Mouse (Mus musculus): ENCODE measurements around the gene Ddb2.

The Ddb2 gene

DNA sequence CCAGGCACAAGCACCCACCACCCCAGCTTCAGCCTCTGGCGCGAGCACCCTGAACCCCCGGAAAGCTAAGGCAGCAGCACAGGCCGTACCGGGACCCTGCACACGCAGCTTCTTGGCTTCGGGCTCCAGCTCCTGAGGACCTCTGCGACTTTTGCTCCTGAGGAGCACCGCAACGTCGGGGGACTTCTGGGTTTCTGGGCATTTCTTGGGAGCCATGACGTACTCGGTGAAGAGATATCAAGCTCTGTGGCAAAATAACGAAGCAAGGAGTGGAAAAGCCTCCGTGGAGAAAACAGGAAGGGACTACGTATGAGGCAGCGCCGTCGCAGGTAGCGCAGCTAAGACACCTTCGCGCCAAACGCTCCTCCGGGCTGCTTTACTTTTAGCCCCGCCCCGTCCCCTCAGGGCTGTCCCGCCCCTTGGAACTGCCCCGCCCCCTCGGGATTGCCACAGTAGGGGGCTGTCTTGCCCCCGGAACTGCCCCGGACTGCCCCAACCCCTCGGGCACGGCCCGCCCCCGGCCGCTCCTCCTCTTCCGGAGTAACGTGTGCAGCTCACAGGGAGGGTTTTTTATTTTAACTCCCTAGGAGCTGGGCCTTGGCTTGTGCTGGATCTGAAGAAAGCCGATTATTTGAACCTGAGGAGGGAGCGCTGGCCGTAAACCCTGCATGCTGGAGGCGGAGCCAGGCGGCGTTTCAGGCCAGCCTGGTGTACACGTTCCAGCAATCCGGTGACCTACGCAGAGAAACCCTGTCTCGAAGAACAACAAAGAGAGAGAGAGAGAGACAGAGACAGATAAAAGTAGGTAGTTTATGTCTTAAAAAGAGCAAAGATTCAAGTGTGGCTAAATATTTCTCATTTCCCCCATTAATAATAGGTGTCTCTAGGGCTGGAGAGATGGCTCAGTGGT is at the start of gene Ddb2:
Ddb2 (minus strand) TSS at position 382 of the 910 bp plus-strand sequence.
- DNase-seq, result peak; percentile 93

DNA sequence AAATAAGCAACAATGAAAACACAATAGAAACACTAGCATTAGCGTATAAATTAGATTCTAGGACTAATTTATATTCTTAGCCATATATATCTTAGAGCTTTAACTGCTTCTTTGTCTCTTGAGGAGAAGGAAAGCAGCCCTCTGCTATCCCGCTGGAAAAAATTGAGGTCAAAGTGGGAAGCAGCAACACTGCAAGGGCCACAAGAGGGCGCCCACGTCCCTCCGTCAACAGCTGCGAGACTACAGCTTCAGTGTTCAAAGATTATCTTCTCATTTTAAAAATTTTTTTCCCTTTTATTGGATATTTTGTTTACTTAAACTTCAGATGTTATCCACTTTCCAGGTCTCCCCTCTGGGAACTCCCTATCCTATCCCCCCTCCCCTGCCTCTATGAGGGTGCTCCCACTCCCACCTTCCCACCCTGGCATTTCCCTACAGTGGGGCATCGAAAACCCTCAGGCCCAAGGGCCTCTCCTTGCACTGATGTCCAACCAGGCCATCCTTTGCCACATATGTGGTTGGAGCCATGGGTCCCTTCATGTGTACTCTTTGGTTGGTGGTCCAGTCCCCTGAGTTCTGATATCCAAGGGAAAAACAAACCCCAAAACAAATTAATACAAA is 49.2 kb upstream of the Ddb2 start:
- peak; percentile 46 for DNase-seq

GRCm38 (mm10) chr2:91284375-91285199 is 47.8 kb upstream of the Ddb2 start:
- DNase-seq, result no peak

DNA sequence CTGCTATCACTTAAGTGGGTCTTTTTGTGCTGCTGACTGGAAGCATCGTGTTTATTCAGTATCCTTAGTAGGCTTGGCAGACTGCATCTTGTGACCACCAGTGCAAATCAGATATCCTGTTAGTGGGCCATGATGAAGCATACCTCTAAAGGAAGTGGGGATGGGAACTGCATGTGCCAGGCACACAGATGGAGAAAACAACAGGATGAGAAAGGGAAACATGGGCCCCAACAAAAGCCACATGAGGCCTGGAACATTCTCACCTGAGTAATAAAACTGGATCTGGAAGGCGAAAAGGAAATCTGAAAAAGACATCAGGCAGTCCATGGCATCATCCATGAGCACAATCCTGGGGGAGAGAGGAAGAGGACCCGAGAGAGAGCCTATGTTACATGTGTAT is 47.2 kb upstream of the Ddb2 start:
- DNase-seq, result no peak

DNA sequence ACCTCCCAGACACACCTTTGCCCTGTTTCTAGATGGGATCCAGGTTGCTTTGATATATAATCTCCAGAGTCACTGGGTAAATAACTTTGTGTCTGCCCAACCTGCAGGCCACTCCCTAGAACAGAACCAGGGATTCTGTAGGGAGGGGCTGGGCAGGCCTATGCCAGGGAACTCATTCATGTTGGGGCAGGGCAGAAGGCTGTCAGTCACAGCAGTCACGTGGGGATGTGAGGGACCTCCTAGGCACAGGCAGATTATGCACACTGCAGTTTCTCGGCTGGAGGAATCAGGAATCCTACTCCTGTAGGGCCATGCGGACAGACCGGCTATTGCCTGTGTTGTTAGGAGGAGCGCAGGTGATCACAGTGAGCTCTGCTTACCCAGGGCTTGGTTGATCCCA is 44.6 kb upstream of the Ddb2 start:
- DNase-seq, result no peak

DNA sequence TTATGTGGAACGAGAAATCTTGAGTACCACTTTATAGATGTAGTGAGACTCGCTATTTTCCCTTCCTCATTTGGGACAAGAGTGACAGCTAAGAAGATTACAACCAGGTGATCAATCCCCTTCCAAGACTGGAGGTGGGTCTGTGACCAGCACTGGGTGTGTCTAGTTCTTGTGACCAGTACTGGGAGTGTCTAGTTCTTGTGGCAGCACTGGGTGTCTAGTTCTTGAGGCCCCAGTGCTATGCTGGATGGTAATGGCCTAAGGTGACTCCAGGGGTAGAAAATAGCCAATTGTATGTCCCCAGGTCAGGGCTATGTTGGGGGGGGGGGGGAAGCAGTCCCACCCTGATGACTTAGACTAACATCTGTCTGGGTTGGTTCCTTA is 42.6 kb upstream of the Ddb2 start:
- no peak for DNase-seq

DNA sequence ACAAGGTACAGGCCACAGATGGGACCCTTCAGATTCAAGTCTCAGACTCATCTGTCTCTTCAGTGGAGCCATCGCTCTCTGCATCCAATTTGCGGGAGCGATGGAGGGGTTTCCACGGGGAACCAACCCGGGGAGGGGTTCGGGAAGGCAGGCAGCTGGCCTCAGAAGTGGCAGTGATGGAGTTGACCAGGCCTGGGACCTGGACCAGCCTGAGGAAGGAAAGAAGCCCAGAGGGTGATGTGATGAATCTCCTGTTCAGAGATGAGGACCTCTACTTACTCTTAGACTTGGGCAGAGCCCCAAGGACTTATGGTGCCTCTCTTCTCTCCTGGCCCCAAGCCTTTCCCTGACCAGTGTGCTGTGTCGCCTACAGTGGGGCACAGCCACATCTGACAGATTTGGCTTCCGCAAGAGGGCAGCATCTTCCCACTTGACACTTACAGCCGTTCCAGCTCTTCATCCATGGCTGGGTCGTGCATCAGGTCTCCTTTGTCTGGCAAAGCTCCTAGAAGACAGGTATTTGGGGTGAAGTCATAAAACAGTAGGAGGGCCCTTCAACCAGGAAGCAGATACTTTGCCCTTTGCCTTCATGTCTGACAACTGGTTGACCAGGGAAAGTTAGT is 42.1 kb upstream of the Ddb2 start:
- no peak for DNase-seq

GRCm38 (mm10) chr2:91269687-91270133 is 32.9 kb upstream of the Ddb2 start:
- no peak for DNase-seq

DNA sequence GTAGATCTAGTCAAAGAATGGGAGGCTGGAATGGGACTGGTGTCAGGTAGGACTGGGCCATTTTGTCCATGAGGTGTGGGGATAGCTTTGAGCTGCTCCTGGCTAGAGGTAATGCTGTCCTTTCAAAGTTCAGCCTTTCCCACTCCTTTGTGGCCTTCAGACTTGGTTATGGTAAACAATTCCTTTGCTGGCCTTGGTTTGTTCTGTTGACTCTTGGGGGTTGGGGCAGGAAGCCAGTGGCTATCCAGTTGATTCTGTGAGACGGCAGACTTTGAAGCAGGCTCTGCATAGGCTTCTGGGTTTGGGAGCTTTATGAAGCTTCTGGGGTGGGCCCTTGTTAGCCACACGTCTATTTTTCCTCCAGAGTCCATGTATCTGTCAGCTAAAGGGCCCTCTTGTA is 31.9 kb upstream of the Ddb2 start:
- no peak for DNase-seq

DNA sequence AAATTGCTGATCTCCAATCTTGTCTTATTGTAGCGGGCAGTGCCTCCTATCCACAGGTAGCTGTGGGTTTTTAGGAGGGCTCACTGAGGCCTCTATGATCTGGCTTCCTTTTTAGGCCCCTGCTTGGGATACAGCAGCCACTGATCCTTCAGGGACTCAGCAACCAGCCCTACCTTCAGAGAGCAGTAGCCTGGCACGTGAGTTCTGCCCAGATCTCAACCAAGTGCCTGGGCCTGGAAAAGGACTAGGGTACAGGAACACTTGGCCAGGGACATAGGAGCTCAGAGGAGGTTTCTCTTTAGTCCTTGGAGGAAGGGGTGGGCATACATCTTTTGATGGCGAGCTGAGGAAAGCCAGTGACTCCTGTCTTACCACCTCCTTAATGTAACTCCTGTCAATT is 31.3 kb upstream of the Ddb2 start:
- no peak for DNase-seq

DNA sequence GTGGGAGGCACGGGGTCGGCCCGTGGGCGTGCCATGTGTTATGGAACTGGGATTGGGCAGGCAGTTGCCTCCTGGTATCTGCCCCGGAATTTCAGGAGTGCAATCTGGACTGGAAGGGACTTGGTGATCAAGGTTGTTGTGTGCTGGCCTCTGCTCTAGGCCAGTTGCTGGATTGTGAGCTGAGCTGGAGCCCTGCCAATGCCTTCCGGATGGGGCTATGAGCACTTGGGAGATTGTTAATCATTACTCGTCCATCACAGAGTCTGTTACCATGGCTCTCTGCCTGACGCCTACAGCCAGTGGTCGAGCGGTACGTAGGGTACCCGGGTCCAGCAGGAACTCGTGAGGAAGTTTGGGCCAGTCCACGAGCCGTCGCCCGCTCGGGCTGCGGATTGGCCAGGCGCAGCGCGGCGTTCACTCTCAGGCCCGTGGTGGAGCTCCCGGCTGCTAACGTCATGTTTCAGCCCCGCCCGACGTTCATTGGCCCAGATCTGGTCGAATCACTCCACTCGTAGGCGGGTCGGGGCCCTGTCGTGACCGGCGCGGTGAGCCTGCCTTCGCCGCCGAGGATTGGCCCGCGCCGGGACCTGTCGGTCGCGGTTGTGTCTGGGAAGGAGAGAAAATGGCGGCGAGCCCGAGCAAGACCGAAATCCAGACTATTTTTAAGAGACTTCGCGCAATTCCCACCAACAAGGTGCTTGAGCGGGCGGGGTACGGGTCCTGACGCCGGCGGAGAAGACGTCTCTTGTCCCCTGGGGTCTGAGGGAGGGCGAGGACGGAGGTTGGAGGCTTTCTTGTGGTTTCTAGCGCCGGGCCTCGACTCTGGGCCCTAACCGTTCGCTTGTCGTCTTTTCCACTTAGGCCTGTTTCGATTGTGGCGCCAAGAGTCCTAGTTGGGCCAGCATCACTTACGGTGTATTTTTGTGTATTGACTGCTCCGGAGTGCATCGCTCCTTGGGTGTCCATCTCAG is 28.2 kb upstream of the Ddb2 start, which contains the start of gene Arfgap2:
Arfgap2 (plus strand) TSS at position 264 of the 971 bp plus-strand sequence.
- peak; percentile 99 for DNase-seq

GRCm38 (mm10) chr2:91263692-91264660 is 27.2 kb upstream of the Ddb2 start:
- DNase-seq, result no peak

DNA sequence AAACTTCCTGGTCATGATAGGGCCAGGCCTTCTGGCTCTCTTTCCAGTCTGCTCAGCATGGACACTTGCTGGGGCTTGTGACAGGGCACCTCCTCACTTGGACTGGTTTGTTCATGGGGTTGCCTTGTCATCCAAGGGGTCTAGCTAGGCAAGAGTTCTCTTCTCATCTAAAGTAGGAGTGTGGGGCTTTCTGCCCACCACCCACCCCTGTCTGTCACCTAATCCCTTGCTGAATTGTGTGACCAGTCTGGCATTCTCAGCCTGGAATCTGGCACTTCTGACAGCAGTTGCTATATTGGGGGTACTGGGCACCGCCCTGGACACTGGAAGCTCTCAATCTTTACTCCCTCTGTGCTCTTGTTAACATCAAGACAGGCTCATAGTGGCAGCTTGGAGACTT is 22.7 kb upstream of the Ddb2 start:
- DNase-seq, result no peak

GRCm38 (mm10) chr2:91258830-91259229 is 22.0 kb upstream of the Ddb2 start:
- no peak for DNase-seq

- DNase-seq, result peak; percentile 74
These were observed 21.3 kb upstream of the Ddb2 start for GRCm38 (mm10) chr2:91258054-91258453.

DNA sequence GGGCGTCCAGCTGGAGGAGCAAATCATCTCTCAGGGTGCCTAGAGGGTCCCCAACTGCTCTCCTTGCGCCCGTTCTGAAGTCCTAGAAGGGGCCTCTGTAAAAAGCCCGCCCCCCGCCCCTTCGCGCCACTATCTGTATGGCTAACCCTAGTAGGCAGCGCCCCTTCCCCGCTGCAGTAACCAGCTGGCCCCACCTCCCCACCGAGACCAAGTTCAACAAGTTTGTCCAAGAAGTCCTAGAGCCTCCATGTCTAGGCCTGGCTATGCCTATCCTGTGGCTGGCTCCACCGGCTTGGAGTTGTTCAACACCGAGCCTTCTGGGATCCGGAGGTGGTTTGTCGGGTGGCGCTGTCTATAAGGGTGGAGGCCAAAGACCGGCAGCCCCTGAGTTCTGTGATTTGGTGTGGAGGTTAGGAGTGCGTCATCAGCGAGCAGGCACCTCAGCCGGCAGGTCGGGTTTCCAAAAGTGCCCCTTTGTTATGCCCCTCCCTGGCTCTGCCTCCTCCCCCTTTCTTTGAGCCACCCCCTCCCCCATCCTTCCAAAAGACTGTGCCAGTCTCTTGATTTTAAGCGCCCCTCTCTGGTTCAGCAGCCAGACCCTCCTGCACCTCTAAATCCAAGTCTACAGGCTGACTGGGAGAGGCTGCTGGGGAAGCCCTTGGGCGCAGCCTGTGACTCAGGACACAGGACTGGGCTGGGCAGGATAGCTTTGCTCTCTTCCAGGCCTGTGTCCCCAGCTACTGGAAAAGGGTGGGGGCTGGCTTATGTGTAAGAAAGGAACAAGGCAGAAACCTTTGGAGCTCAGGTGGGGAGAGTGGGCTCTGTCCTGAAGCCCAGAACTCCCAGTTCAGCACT is 20.6 kb upstream of the Ddb2 start:
- DNase-seq, result no peak

DNA sequence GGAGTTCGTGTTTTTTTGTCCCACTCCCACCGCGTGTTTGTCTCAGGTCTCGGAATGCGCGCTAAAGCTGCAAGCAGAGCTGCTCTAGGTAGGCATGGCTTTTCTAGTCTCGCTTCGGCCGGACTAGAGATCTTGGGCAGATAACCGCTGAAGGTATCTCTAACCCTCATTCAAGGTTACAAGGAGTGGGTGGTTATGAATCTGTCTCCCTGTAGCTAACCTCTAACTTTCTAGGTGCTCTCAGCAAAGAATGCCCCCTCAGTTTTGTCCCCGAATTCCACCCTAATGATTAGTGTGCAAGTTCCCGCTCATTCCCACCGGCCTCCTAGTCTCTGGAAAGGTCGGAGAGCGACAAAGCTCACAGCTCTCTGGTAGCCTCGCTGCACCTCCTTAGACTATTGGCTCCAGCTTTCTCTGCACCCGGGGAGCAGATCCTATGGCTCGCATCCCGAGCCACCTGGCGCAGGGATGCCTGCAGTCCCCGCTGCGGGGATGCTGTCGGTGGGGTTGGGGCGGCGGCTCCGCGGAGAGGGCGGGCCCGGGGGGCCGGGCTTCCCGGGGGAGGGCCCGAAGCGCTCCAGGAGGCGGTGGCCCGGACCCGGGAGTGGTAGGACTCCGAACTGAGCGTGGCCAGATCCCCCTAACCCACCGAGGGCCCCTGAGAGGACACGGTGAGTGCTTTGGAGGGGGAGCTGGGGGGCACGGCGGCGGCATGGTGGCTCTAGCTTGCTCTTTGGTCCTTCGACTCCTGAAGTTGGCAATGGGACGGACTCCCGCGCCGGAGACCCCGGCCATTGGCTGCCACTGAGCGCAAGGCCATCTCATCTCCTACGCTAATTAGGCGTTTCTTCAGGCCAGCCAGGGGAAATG is 19.7 kb upstream of the Ddb2 start:
- no peak for DNase-seq

DNA sequence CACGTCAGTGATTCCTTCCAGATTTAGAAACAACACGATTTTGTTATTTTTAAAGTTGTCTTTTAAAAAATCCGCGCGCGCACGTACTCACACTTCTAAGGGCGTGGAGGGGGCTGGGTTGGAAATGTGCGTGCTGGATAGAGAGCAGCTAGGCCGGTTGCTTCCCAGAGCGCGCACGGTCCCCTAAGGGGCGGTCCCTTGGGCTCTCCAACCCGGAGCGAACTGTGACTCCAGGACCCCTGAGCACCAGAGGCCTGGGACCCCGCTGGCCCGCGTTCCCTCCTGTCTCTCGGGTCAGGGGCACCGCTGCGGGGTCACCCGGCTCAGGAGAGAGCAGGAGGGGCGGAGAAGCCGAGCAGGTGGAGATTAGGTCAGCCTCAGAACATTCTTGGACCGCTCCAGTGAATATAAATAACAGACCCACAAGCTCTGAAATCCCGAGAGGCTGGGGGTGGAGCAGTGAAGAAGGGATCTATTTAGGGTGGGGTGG is 18.9 kb upstream of the Ddb2 start, which contains the start of gene Pacsin3:
Pacsin3 (plus strand) TSS at position 294 of the 490 bp plus-strand sequence.
- no peak for DNase-seq

Data from layer of hippocampus, adult 9-11 months (tissue).